Mouse (Mus musculus): ENCODE data around the gene Pdxp. TPM values are rescaled to one million over a fixed set of nuclear protein-coding genes. Genes with fewer than 3 reads are reported as not detected.

The Pdxp gene
- polyA plus RNA-seq, 1 experiment = 25.1 TPM

- TF ChIP-seq MYOG (IDR thresholded peaks at IDR 0.05; ENCODE audit: control insufficient read depth, extremely low read depth, insufficient read length) (no peak), CEBPB (IDR thresholded peaks at IDR 0.05; ENCODE audit: low read depth) (no peak), CTCF (IDR thresholded peaks at IDR 0.05; ENCODE audit: control insufficient read depth, insufficient read depth, insufficient read length) (no peak), USF1 (IDR thresholded peaks at IDR 0.05; ENCODE audit: low read depth) (no peak), MYOD1 (IDR thresholded peaks at IDR 0.05; ENCODE audit: control insufficient read depth, insufficient read length, low read depth) (no peak), FOSL1 (IDR thresholded peaks at IDR 0.05; ENCODE audit: insufficient read depth, low read length, poor library complexity, severe bottlenecking) (no peak), MAX (IDR thresholded peaks at IDR 0.05) (no peak)
- Histone ChIP-seq H3K79me2 (ENCODE audit: control insufficient read depth, insufficient read depth) (peaks cover 37% of the 10 kb centered on the region), H3ac (ENCODE audit: control insufficient read depth, insufficient read length, low read depth) (no peak overlapping the region), H3K4me3 (ENCODE audit: insufficient read depth, poor library complexity, severe bottlenecking) (no peak overlapping the region), H3K27me3 (ENCODE audit: control insufficient read depth, insufficient read depth, insufficient read length) (no peaks in the 10 kb centered on the region), H3K36me3 (ENCODE audit: control insufficient read depth, insufficient read depth) (peaks cover 18% of the 10 kb centered on the region), H3K79me3 (ENCODE audit: low read depth) (peaks cover 10% of the 10 kb centered on the region)
Measured at GRCm38 (mm10) chr15:78918126-78918525, 4.4 kb downstream of the Pdxp start.

- Histone ChIP-seq H3K79me2 (ENCODE audit: control insufficient read depth, insufficient read depth) (peaks cover 28% of the 10 kb centered on the region), H3ac (ENCODE audit: control insufficient read depth, insufficient read length, low read depth) (no peak overlapping the region), H3K27me3 (ENCODE audit: control insufficient read depth, insufficient read depth, insufficient read length) (no peaks in the 10 kb centered on the region), H3K4me3 (ENCODE audit: insufficient read depth, poor library complexity, severe bottlenecking) (no peak overlapping the region), H3K79me3 (ENCODE audit: low read depth) (peaks cover 8% of the 10 kb centered on the region), H3K36me3 (ENCODE audit: control insufficient read depth, insufficient read depth) (peaks cover 18% of the 10 kb centered on the region)
- TF ChIP-seq MYOG (IDR thresholded peaks at IDR 0.05; ENCODE audit: control insufficient read depth, extremely low read depth, insufficient read length) (no peak), CTCF (IDR thresholded peaks at IDR 0.05; ENCODE audit: control insufficient read depth, insufficient read depth, insufficient read length) (no peak), MAX (IDR thresholded peaks at IDR 0.05) (no peak), FOSL1 (IDR thresholded peaks at IDR 0.05; ENCODE audit: insufficient read depth, low read length, poor library complexity, severe bottlenecking) (no peak), CEBPB (IDR thresholded peaks at IDR 0.05; ENCODE audit: low read depth) (no peak)
Measured at GRCm38 (mm10) chr15:78919914-78920313, 6.2 kb downstream of the Pdxp start.

- peaks cover 17% of the 10 kb centered on the region for H3K36me3 ChIP-seq (ENCODE audit: control insufficient read depth, insufficient read depth)
- no peaks in the 10 kb centered on the region for H3K27me3 ChIP-seq (ENCODE audit: control insufficient read depth, insufficient read depth, insufficient read length)
- no peak overlapping the region for H3K4me3 ChIP-seq (ENCODE audit: insufficient read depth, poor library complexity, severe bottlenecking)
- H3K79me2 ChIP-seq (ENCODE audit: control insufficient read depth, insufficient read depth) = peaks cover 14% of the 10 kb centered on the region
- H3ac ChIP-seq (ENCODE audit: control insufficient read depth, insufficient read length, low read depth) = no peak overlapping the region
- TF ChIP-seq FOSL1 (IDR thresholded peaks at IDR 0.05; ENCODE audit: insufficient read depth, low read length, poor library complexity, severe bottlenecking) (no peak), MYOG (IDR thresholded peaks at IDR 0.05; ENCODE audit: control insufficient read depth, extremely low read depth, insufficient read length) (no peak), MAX (IDR thresholded peaks at IDR 0.05) (no peak), MYOD1 (IDR thresholded peaks at IDR 0.05; ENCODE audit: control insufficient read depth, insufficient read length, low read depth) (no peak), USF1 (IDR thresholded peaks at IDR 0.05; ENCODE audit: low read depth) (no peak), CTCF (IDR thresholded peaks at IDR 0.05; ENCODE audit: control insufficient read depth, insufficient read depth, insufficient read length) (no peak), CEBPB (IDR thresholded peaks at IDR 0.05; ENCODE audit: low read depth) (no peak)
- H3K79me3 ChIP-seq (ENCODE audit: low read depth) = peaks cover 12% of the 10 kb centered on the region
Measured at GRCm38 (mm10) chr15:78922700-78923099, 9.0 kb downstream of the Pdxp start.

GRCm38 (mm10) chr15:78923585-78923984 is 9.9 kb downstream of the Pdxp start:
- H3K27me3 ChIP-seq (ENCODE audit: control insufficient read depth, insufficient read depth, insufficient read length) = no peaks in the 10 kb centered on the region
- no peak for TF ChIP-seq MYOG (IDR thresholded peaks at IDR 0.05; ENCODE audit: control insufficient read depth, extremely low read depth, insufficient read length)
- TF ChIP-seq MYOD1 (IDR thresholded peaks at IDR 0.05; ENCODE audit: control insufficient read depth, insufficient read length, low read depth) = no peak
- no peak for TF ChIP-seq FOSL1 (IDR thresholded peaks at IDR 0.05; ENCODE audit: insufficient read depth, low read length, poor library complexity, severe bottlenecking)
- no peak for TF ChIP-seq MAX (IDR thresholded peaks at IDR 0.05)
- TF ChIP-seq CTCF (IDR thresholded peaks at IDR 0.05; ENCODE audit: control insufficient read depth, insufficient read depth, insufficient read length) = no peak
- no peak for TF ChIP-seq USF1 (IDR thresholded peaks at IDR 0.05; ENCODE audit: low read depth)
- TF ChIP-seq CEBPB (IDR thresholded peaks at IDR 0.05; ENCODE audit: low read depth) = no peak
- no peak overlapping the region for H3K4me3 ChIP-seq (ENCODE audit: insufficient read depth, poor library complexity, severe bottlenecking)
- H3K79me3 ChIP-seq (ENCODE audit: low read depth) = peaks cover 16% of the 10 kb centered on the region
- H3K79me2 ChIP-seq (ENCODE audit: control insufficient read depth, insufficient read depth) = peaks cover 21% of the 10 kb centered on the region
- H3ac ChIP-seq (ENCODE audit: control insufficient read depth, insufficient read length, low read depth) = peak overlapping the region; percentile 4
- peaks cover 22% of the 10 kb centered on the region for H3K36me3 ChIP-seq (ENCODE audit: control insufficient read depth, insufficient read depth)

- TF ChIP-seq CTCF (IDR thresholded peaks at IDR 0.05; ENCODE audit: control insufficient read depth, insufficient read depth, insufficient read length) (no peak), CEBPB (IDR thresholded peaks at IDR 0.05; ENCODE audit: low read depth) (no peak), FOSL1 (IDR thresholded peaks at IDR 0.05; ENCODE audit: insufficient read depth, low read length, poor library complexity, severe bottlenecking) (no peak), MYOD1 (IDR thresholded peaks at IDR 0.05; ENCODE audit: control insufficient read depth, insufficient read length, low read depth) (no peak), MYOG (IDR thresholded peaks at IDR 0.05; ENCODE audit: control insufficient read depth, extremely low read depth, insufficient read length) (no peak), USF1 (IDR thresholded peaks at IDR 0.05; ENCODE audit: low read depth) (no peak), MAX (IDR thresholded peaks at IDR 0.05) (no peak)
- H3ac ChIP-seq (ENCODE audit: control insufficient read depth, insufficient read length, low read depth) = peak overlapping the region; percentile 50
- H3K4me3 ChIP-seq (ENCODE audit: insufficient read depth, poor library complexity, severe bottlenecking) = peak overlapping the region; percentile 99
- H3K79me3 ChIP-seq (ENCODE audit: low read depth) = peaks cover 27% of the 10 kb centered on the region
- H3K27me3 ChIP-seq (ENCODE audit: control insufficient read depth, insufficient read depth, insufficient read length) = no peaks in the 10 kb centered on the region
- peaks cover 28% of the 10 kb centered on the region for H3K36me3 ChIP-seq (ENCODE audit: control insufficient read depth, insufficient read depth)
- peaks cover 36% of the 10 kb centered on the region for H3K79me2 ChIP-seq (ENCODE audit: control insufficient read depth, insufficient read depth)
Measured at GRCm38 (mm10) chr15:78925129-78925528, 11.4 kb downstream of the Pdxp start.
